Mouse (Mus musculus): Measurements from ENCODE around the gene Srd5a1. TPM values are rescaled to one million over a fixed set of nuclear protein-coding genes. Genes with fewer than 3 reads are reported as not detected.

Gene Srd5a1
- polyA plus RNA-seq, 1 experiment, result 7.4 TPM

DNA sequence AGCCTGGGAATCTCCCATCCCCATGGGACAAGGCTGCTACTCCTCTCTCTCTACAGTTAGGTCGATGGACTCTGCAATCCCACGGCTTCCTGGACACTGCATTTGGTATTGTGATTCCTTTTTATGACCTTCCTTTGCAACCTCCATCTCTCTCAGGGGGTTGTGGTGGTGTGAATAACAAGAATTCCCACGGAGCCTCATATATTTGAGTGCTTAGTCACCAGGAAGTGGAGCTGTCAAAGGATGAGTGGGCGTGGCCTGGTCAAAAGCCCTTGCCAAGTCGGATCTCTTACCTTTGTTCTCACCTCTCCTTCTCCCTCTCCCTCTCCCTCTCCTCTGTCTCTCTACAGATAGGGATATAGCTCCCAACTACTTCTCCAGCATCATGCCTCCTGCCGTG lies 25.4 kb downstream of the Srd5a1 start:
- Histone ChIP-seq H3K4me1 (ENCODE audit: control insufficient read depth, insufficient read depth, low read length) (peaks cover 2% of the 10 kb centered on the region), H3K4me3 (ENCODE audit: low read depth, low read length) (no peak overlapping the region), H3K9me3 (replicated peaks; ENCODE audit: control insufficient read depth, insufficient read depth, low read length, poor library complexity, severe bottlenecking) (no peaks in the 10 kb centered on the region), H3K27ac (ENCODE audit: insufficient read depth, low read length) (no peak overlapping the region), H3K36me3 (ENCODE audit: control insufficient read depth, insufficient read depth, low read length, poor library complexity, severe bottlenecking) (no peaks in the 10 kb centered on the region), H3K27me3 (ENCODE audit: control insufficient read depth, insufficient read depth, low read length, poor library complexity, severe bottlenecking) (no peaks in the 10 kb centered on the region), H3K9ac (ENCODE audit: low read depth, poor library complexity, severe bottlenecking) (no peak overlapping the region)
- TF ChIP-seq POLR2A (IDR thresholded peaks at IDR 0.05; ENCODE audit: insufficient read depth, low read length) (no peak), EP300 (IDR thresholded peaks at IDR 0.05; ENCODE audit: insufficient read depth, low read depth, low read length) (no peak), CTCF (IDR thresholded peaks at IDR 0.05; ENCODE audit: low read depth, low read length) (no peak)

- H3K9ac ChIP-seq (ENCODE audit: low read depth, poor library complexity, severe bottlenecking), result no peak overlapping the region
- TF ChIP-seq CTCF (IDR thresholded peaks at IDR 0.05; ENCODE audit: low read depth, low read length), result no peak
- TF ChIP-seq POLR2A (IDR thresholded peaks at IDR 0.05; ENCODE audit: insufficient read depth, low read length), result no peak
- TF ChIP-seq EP300 (IDR thresholded peaks at IDR 0.05; ENCODE audit: insufficient read depth, low read depth, low read length), result no peak
- H3K36me3 ChIP-seq (ENCODE audit: control insufficient read depth, insufficient read depth, low read length, poor library complexity, severe bottlenecking), result no peaks in the 10 kb centered on the region
- H3K4me1 ChIP-seq (ENCODE audit: control insufficient read depth, insufficient read depth, low read length), result peaks cover 2% of the 10 kb centered on the region
- peak overlapping the region; percentile 42; the same call in 1 of the 2 replicates for H3K27ac ChIP-seq (ENCODE audit: insufficient read depth, low read length)
- H3K27me3 ChIP-seq (ENCODE audit: control insufficient read depth, insufficient read depth, low read length, poor library complexity, severe bottlenecking), result no peaks in the 10 kb centered on the region
- H3K4me3 ChIP-seq (ENCODE audit: low read depth, low read length), result no peak overlapping the region
- H3K9me3 ChIP-seq (replicated peaks; ENCODE audit: control insufficient read depth, insufficient read depth, low read length, poor library complexity, severe bottlenecking), result no peaks in the 10 kb centered on the region
These were observed 27.7 kb downstream of the Srd5a1 start for GRCm38 (mm10) chr13:69583591-69583990.

GRCm38 (mm10) chr13:69582411-69582810 lies 28.8 kb downstream of the Srd5a1 start:
- H3K4me1 ChIP-seq (ENCODE audit: control insufficient read depth, insufficient read depth, low read length), result peaks cover 2% of the 10 kb centered on the region
- H3K9me3 ChIP-seq (replicated peaks; ENCODE audit: control insufficient read depth, insufficient read depth, low read length, poor library complexity, severe bottlenecking), result no peaks in the 10 kb centered on the region
- no peaks in the 10 kb centered on the region for H3K36me3 ChIP-seq (ENCODE audit: control insufficient read depth, insufficient read depth, low read length, poor library complexity, severe bottlenecking)
- TF ChIP-seq POLR2A (IDR thresholded peaks at IDR 0.05; ENCODE audit: insufficient read depth, low read length), result no peak
- no peak for TF ChIP-seq CTCF (IDR thresholded peaks at IDR 0.05; ENCODE audit: low read depth, low read length)
- TF ChIP-seq EP300 (IDR thresholded peaks at IDR 0.05; ENCODE audit: insufficient read depth, low read depth, low read length), result no peak
- H3K27ac ChIP-seq (ENCODE audit: insufficient read depth, low read length), result no peak overlapping the region
- no peak overlapping the region for H3K9ac ChIP-seq (ENCODE audit: low read depth, poor library complexity, severe bottlenecking)
- H3K4me3 ChIP-seq (ENCODE audit: low read depth, low read length), result no peak overlapping the region
- H3K27me3 ChIP-seq (ENCODE audit: control insufficient read depth, insufficient read depth, low read length, poor library complexity, severe bottlenecking), result no peaks in the 10 kb centered on the region

GRCm38 (mm10) chr13:69577181-69577834 lies 33.9 kb downstream of the Srd5a1 start:
- no peak for TF ChIP-seq EP300 (IDR thresholded peaks at IDR 0.05; ENCODE audit: insufficient read depth, low read depth, low read length)
- TF ChIP-seq CTCF (IDR thresholded peaks at IDR 0.05; ENCODE audit: low read depth, low read length), result no peak
- no peak for TF ChIP-seq POLR2A (IDR thresholded peaks at IDR 0.05; ENCODE audit: insufficient read depth, low read length)
- no peak overlapping the region for H3K9ac ChIP-seq (ENCODE audit: low read depth, poor library complexity, severe bottlenecking)
- peaks cover 3% of the 10 kb centered on the region for H3K4me1 ChIP-seq (ENCODE audit: control insufficient read depth, insufficient read depth, low read length)
- no peak overlapping the region for H3K4me3 ChIP-seq (ENCODE audit: low read depth, low read length)
- H3K27ac ChIP-seq (ENCODE audit: insufficient read depth, low read length), result no peak overlapping the region
- H3K9me3 ChIP-seq (replicated peaks; ENCODE audit: control insufficient read depth, insufficient read depth, low read length, poor library complexity, severe bottlenecking), result no peaks in the 10 kb centered on the region
- no peaks in the 10 kb centered on the region for H3K27me3 ChIP-seq (ENCODE audit: control insufficient read depth, insufficient read depth, low read length, poor library complexity, severe bottlenecking)
- no peaks in the 10 kb centered on the region for H3K36me3 ChIP-seq (ENCODE audit: control insufficient read depth, insufficient read depth, low read length, poor library complexity, severe bottlenecking)

DNA sequence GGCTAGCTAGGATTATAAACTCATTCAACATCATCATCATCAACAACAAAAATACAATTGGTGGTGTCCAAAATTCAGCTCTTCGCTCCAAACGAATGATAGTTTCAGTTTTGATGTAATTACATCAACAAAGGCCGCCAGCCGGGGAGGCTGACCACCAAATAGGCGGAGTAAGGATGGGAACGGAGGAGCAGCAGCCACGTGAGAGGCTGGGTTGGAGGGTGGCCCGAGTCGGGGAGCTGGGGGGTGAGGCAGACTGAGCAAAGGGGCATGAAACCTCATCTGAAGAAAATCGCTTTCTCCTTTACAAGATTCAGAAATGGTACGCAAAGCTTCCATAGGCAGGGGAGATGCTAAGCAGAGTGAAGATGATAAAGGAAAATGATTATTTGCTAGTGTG lies 34.6 kb downstream of the Srd5a1 start:
- no peaks in the 10 kb centered on the region for H3K27me3 ChIP-seq (ENCODE audit: control insufficient read depth, insufficient read depth, low read length, poor library complexity, severe bottlenecking)
- H3K27ac ChIP-seq (ENCODE audit: insufficient read depth, low read length), result no peak overlapping the region
- H3K9me3 ChIP-seq (replicated peaks; ENCODE audit: control insufficient read depth, insufficient read depth, low read length, poor library complexity, severe bottlenecking), result no peaks in the 10 kb centered on the region
- no peak for TF ChIP-seq POLR2A (IDR thresholded peaks at IDR 0.05; ENCODE audit: insufficient read depth, low read length)
- no peak for TF ChIP-seq EP300 (IDR thresholded peaks at IDR 0.05; ENCODE audit: insufficient read depth, low read depth, low read length)
- TF ChIP-seq CTCF (IDR thresholded peaks at IDR 0.05; ENCODE audit: low read depth, low read length), result no peak
- no peaks in the 10 kb centered on the region for H3K36me3 ChIP-seq (ENCODE audit: control insufficient read depth, insufficient read depth, low read length, poor library complexity, severe bottlenecking)
- peaks cover 3% of the 10 kb centered on the region for H3K4me1 ChIP-seq (ENCODE audit: control insufficient read depth, insufficient read depth, low read length)
- H3K4me3 ChIP-seq (ENCODE audit: low read depth, low read length), result no peak overlapping the region
- no peak overlapping the region for H3K9ac ChIP-seq (ENCODE audit: low read depth, poor library complexity, severe bottlenecking)

DNA sequence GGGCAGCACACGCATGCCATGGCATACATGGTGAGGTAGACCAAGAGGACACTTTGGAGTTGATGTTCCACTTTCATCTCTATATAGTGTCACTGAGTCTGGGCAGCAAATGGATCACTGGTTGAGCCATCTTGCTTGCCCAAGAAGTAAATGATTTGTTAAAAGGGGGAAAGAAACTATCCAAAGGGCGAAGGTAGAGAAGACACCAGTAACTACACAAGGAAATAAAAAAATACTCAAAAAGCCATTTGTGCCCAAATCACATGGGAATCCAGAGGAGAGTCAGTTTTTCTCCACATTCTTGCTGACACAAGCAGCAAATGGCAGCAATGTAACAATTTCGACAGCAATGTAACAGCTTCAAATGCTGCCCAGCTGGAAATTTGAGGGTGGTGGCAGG lies 38.6 kb downstream of the Srd5a1 start:
- H3K9ac ChIP-seq (ENCODE audit: low read depth, poor library complexity, severe bottlenecking), result no peak overlapping the region
- TF ChIP-seq EP300 (IDR thresholded peaks at IDR 0.05; ENCODE audit: insufficient read depth, low read depth, low read length) (no peak), POLR2A (IDR thresholded peaks at IDR 0.05; ENCODE audit: insufficient read depth, low read length) (no peak), CTCF (IDR thresholded peaks at IDR 0.05; ENCODE audit: low read depth, low read length) (no peak)

More for the DNA sequence above, 38.6 kb downstream of the Srd5a1 start:
- no peak overlapping the region for H3K27ac ChIP-seq (ENCODE audit: insufficient read depth, low read length)
- no peaks in the 10 kb centered on the region for H3K27me3 ChIP-seq (ENCODE audit: control insufficient read depth, insufficient read depth, low read length, poor library complexity, severe bottlenecking)
- H3K4me3 ChIP-seq (ENCODE audit: low read depth, low read length), result no peak overlapping the region
- no peaks in the 10 kb centered on the region for H3K36me3 ChIP-seq (ENCODE audit: control insufficient read depth, insufficient read depth, low read length, poor library complexity, severe bottlenecking)
- H3K9me3 ChIP-seq (replicated peaks; ENCODE audit: control insufficient read depth, insufficient read depth, low read length, poor library complexity, severe bottlenecking), result no peaks in the 10 kb centered on the region
- peaks cover 3% of the 10 kb centered on the region for H3K4me1 ChIP-seq (ENCODE audit: control insufficient read depth, insufficient read depth, low read length)

Measured in ES-Bruce4 (cell line).